Mouse (Mus musculus) E14TG2a.4 (cell line): ENCODE results near the gene Aoc2.
A peak's percentile ranks its signal among the peaks of the same experiment; 100 is the strongest.

ENCODE experiments used
- CTCF ChIP-seq: conservative IDR thresholded peaks from 2 replicates; pipeline ENCODE4 v1.5.1; 2014; ENCODE audit warnings: low read length
- NANOG ChIP-seq: IDR thresholded peaks from 2 replicates; pipeline ENCODE4 v1.6.1; 2014; ENCODE audit warnings: borderline replicate concordance, low read length, mixed read lengths
- POU5F1 ChIP-seq: IDR thresholded peaks from 2 replicates; pipeline ENCODE4 v1.6.1; 2014; ENCODE audit warnings: low read length, borderline replicate concordance

DNA sequence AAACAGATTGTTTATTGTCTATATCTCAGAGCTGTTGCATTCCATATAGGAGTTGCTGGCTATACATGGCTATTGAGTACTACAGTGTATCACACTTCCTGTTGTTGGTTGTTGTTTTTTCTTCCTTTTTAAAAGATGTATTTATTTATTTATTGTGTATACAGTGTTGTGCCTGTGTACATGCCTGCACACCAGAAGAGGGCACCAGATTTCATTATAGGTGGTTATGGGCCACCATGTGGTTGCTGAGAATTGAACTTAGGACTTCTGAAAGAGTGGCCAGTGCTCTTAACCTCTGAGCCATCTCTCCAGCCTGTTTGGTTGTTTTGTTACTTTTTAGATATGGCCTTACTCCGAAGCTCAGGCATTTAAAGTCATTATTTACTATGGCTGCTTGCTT, 10.3 kb upstream of the Aoc2 start:
- peak; percentile 13; the same call in 1 of the 2 replicates for TF ChIP-seq CTCF
- no peak for TF ChIP-seq POU5F1
- no peak for TF ChIP-seq NANOG
